Mouse (Mus musculus) effector memory CD4-positive, alpha-beta T cell, adult 5 months (primary cell): ENCODE data around the gene Cmc4. TPM values are rescaled to one million over a fixed set of nuclear protein-coding genes. Genes with fewer than 3 reads are reported as not detected.

Experiments
- polyA plus RNA-seq: library from polyadenylated mRNA; unstranded; fragments of 100-300 nt; shearing (Covaris generic); gene quantifications from one replicate; pipeline ENCODE4 v1.2.1, GENCODE M21; 2017

The Cmc4 gene
- 9.4 TPM for polyA plus RNA-seq

DNA sequence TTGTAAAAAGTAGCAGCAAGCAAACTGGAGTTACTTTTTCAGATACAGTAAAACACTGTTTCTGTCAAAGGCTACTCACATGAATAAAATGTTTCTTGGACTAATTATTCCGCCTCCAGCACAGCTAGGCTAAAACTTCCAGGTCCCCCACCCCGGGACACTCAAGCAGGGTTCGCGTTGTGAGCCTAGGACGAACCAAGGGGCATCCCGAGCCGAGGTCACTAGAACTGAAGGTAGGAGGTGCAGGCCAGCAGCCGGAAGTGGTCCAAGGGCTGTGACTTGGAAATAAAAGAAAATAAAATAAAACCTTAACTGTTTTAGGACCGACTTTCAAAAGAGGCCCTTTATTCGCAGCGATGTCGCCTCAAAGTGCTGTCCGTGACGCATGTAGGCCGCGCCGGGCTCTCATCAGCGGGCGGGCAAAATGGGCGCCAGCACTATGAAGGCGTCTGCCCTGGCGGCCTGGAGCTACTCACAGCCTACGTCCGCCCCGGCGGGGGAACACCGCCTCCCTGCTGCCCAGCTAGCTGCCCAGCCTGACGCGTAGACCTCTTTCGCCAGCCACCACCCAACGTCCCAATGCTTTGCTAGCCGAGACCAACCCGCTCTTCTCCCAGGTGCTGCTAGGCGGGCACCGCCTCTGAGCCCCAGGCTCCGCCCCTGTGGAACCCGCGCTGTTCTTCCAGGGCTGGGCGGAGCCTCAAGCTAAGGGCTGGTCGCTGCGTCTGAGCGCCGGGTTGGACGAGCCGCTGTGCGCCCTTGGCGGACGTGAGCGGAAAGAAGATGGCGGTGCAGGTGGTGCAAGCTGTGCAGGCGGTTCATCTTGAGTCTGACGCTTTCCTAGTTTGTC, at the start of gene Cmc4, which contains the start of the genes Mtcp1 and Brcc3:
Cmc4 (minus strand) TSS at position 649 of the 850 bp plus-strand sequence.
Mtcp1 (minus strand) TSS at position 653 of the 850 bp plus-strand sequence.
Brcc3 (plus strand) TSS at position 693 of the 850 bp plus-strand sequence.

GRCm38 (mm10) chrX:75382195-75382771, 34.1 kb downstream of the Cmc4 start, which contains the start of the genes Fundc2 and F8:
Gene Fundc2, plus strand, starts transcription at chrX:75382399.
Gene F8, minus strand, starts transcription at chrX:75382615.

Other genes starting within 250 kb of the Cmc4 start
- gene Fundc2, start 34.2 kb downstream of the Cmc4 start, polyA plus RNA-seq: 49.7 TPM
- gene F8, start 34.0 kb downstream of the Cmc4 start, polyA plus RNA-seq: 0.10 TPM
- gene Mtcp1, start within 50 bp of the Cmc4 start, polyA plus RNA-seq: 9.9 TPM
- gene Brcc3, start within 50 bp of the Cmc4 start, polyA plus RNA-seq: 49.0 TPM
- 163 TPM for gene Vbp1, start 97.7 kb upstream of the Cmc4 start, polyA plus RNA-seq
- 3.2 TPM for gene Rab39b, start 161.6 kb upstream of the Cmc4 start, polyA plus RNA-seq